Mouse (Mus musculus): ENCODE data around the gene Tbata.

DNA sequence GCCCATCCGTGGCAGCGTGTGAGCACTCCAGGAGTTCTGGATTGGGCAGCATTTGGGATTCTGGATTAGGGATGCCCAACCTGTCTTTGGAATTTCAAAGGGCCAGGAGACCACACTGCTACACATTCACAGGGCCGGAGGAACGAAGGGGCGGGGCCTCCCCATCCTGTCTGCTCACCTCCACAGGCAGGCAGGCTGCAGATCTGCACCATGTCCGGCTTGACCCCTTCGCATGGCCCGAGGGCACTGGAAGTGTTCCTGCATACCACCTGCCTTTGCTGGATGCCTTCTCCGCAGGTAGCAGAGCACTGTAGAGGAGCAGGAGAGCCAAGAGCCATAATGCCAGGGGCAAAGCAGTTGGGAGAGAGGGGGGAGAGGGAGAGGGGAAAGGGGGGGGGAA, 29.2 kb downstream of the Tbata start:
- TF ChIP-seq POLR2A (IDR thresholded peaks at IDR 0.05; ENCODE audit: insufficient read depth, low read depth, low read length): no peak
- no peak for TF ChIP-seq CTCF (IDR thresholded peaks at IDR 0.05)
- TF ChIP-seq EP300 (IDR thresholded peaks at IDR 0.05; ENCODE audit: insufficient read depth, low read depth, low read length): no peak
